Mouse (Mus musculus) heart, adult 2 months (tissue): ENCODE measurements at regions not wholly inside any gene's neighbourhood (a gene's known extent, or its start where the extent isn't known, plus 50 kb on each side); places are given as distances from the start of the nearest gene placed in this dataset.

Experiments used
- CTCF ChIP-seq: fragments of 200-600 bp; IDR thresholded peaks from 2 replicates; pipeline ENCODE4 v1.8.1; 2022; ENCODE audit warnings: antibody characterized with exemption, mild to moderate bottlenecking, moderate library complexity
- POLR2A ChIP-seq: fragments of 200-500 bp; IDR thresholded peaks from 2 replicates; pipeline ENCODE4 v1.6.1; 2011; ENCODE audit warnings: mild to moderate bottlenecking, low read depth, low read length, control low read depth; ENCODE audit not compliant: insufficient read depth

DNA sequence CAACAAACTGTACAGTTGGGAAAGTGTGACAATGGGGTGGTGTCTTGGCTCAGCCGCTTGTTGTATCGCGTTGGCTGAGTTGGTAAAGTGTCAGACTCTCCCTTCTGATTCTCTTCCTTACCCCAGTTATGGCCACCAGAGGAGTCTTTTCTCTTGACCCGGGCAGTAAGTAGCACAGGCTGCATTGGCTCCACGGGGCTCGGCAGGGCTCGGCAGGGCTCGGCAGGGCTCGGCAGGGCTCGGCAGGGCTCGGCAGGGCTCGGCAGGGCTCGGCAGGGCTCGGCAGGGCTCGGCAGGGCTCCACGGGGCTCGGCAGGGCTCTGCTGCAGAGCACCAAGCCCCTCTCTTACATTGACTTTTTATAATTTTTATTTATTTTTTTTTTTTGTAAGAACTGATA is 91.6 kb upstream of the Topaz1 start:
- TF ChIP-seq POLR2A (no peak), CTCF (no peak)
